Comparison of ENCODE assay signal across 20 mouse cellular contexts in the genomic region with DNA sequence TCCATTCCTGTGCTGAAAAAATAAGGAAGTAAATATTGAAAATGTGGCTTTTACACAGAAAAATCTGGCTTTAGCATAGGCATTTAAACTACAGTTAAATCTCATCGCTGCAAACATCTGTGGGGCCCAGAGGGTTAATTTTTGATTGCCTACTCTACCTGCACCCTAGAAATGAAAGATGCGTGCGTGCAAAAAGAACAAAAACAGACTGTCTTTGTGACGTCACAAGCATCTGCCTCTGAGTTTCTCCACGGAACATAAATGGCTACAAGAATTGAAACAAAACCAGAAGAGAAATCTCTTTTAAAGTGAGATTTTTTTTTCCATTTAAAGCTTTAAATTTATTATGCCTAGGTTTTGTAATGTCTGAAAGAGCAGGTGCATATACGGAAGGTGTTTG.
A peak's percentile ranks its signal among the peaks of the same experiment; 100 is the strongest.
DNase-seq lines count a peak whose midpoint lies in the region; ATAC-seq and TF ChIP-seq lines count a peak whose summit lies in the region.
"Had no signal": no experiment of that assay in that cellular context is flagged by ENCODE, and none has a peak within 500 bp of the region (broad histone marks: within the 10 kb centered on the region; RNA-seq: fewer than 3 reads in every experiment).

No protein-coding gene starts in this region.

- H3K9ac ChIP-seq in hindbrain, embryonic 14.5 days, result no peak overlapping the region
- no peak overlapping the region for H3K9ac ChIP-seq in midbrain, embryonic 14.5 days (replicated peaks; ENCODE audit: low read length)
- no peak overlapping the region for H3K9ac ChIP-seq in midbrain, embryonic 11.5 days (ENCODE audit: low read length)
- H3K9ac ChIP-seq in neural tube, embryonic 15.5 days (replicated peaks), result no peak overlapping the region
- H3K9ac ChIP-seq: embryonic facial prominence, embryonic 12.5 days; liver, postnatal 0 days; neural tube, embryonic 12.5 days had no signal

- no peak overlapping the region for H3K27ac ChIP-seq in hindbrain, embryonic 14.5 days
- no peak overlapping the region for H3K27ac ChIP-seq in hindbrain, embryonic 10.5 days
- H3K27ac ChIP-seq in midbrain, embryonic 14.5 days (replicated peaks; ENCODE audit: low read depth, low read length), result no peak overlapping the region
- no peak overlapping the region for H3K27ac ChIP-seq in midbrain, embryonic 11.5 days (ENCODE audit: low read depth, low read length)
- H3K27ac ChIP-seq in neural tube, embryonic 15.5 days (replicated peaks), result peak overlapping the region; percentile 20; the same call in 1 of the 2 replicates
- H3K27ac ChIP-seq: embryonic facial prominence, embryonic 12.5 days; forebrain, embryonic 10.5 days; limb, embryonic 10.5 days; neural tube, embryonic 12.5 days; stomach, postnatal 0 days had no signal

- H3K27me3 ChIP-seq in hindbrain, embryonic 14.5 days (ENCODE audit: control insufficient read depth, insufficient read depth, low read length), result no peaks in the 10 kb centered on the region
- no peaks in the 10 kb centered on the region for H3K27me3 ChIP-seq in hindbrain, embryonic 10.5 days (ENCODE audit: insufficient read depth, poor library complexity, severe bottlenecking)
- H3K27me3 ChIP-seq in midbrain, embryonic 14.5 days (ENCODE audit: control insufficient read depth, insufficient read depth, low read length), result no peaks in the 10 kb centered on the region
- H3K27me3 ChIP-seq in midbrain, embryonic 11.5 days (ENCODE audit: control insufficient read depth, insufficient read depth, low read length), result no peaks in the 10 kb centered on the region
- no peaks in the 10 kb centered on the region for H3K27me3 ChIP-seq in neural tube, embryonic 15.5 days (replicated peaks)
- H3K27me3 ChIP-seq: embryonic facial prominence, embryonic 12.5 days; neural tube, embryonic 12.5 days had no signal

- no peak for TF ChIP-seq POLR2A in brain, embryonic 14.5 days (IDR thresholded peaks at IDR 0.05; ENCODE audit: borderline replicate concordance, extremely low read depth, insufficient read depth, insufficient read length, poor library complexity, severe bottlenecking)

- WGBS in hindbrain, embryonic 14.5 days, result 55% methylated on average over 6 of the region's 6 CpGs
- WGBS in hindbrain, embryonic 10.5 days, result 74% methylated on average over 6 of the region's 6 CpGs
- 54% methylated on average over 6 of the region's 6 CpGs for WGBS in midbrain, embryonic 14.5 days
- 85% methylated on average over 6 of the region's 6 CpGs for WGBS in midbrain, embryonic 11.5 days
- 29% methylated on average over 6 of the region's 6 CpGs for WGBS in neural tube, embryonic 15.5 days

- H3K4me3 ChIP-seq in hindbrain, embryonic 14.5 days (replicated peaks; ENCODE audit: low read length), result no peak overlapping the region
- no peak overlapping the region for H3K4me3 ChIP-seq in hindbrain, embryonic 10.5 days
- no peak overlapping the region for H3K4me3 ChIP-seq in midbrain, embryonic 14.5 days (replicated peaks; ENCODE audit: low read depth, low read length)
- no peak overlapping the region for H3K4me3 ChIP-seq in midbrain, embryonic 11.5 days (ENCODE audit: low read depth, low read length)
- H3K4me3 ChIP-seq in neural tube, embryonic 15.5 days (replicated peaks), result no peak overlapping the region
- H3K4me3 ChIP-seq: embryonic facial prominence, embryonic 12.5 days; forebrain, embryonic 10.5 days; limb, embryonic 10.5 days; neural tube, embryonic 12.5 days had no signal

- H3K4me2 ChIP-seq in hindbrain, embryonic 14.5 days (replicated peaks), result 0 out of 2 replicates have a peak overlapping the region, but pooled peaks have one; percentile 27
- no peak overlapping the region for H3K4me2 ChIP-seq in midbrain, embryonic 14.5 days (ENCODE audit: low read length)
- no peak overlapping the region for H3K4me2 ChIP-seq in midbrain, embryonic 11.5 days
- peak overlapping the region; percentile 38 for H3K4me2 ChIP-seq in neural tube, embryonic 15.5 days
- H3K4me2 ChIP-seq: embryonic facial prominence, embryonic 12.5 days; neural tube, embryonic 12.5 days had no signal

- no peaks in the 10 kb centered on the region for H3K9me3 ChIP-seq in hindbrain, embryonic 14.5 days (ENCODE audit: control insufficient read depth, low read length)
- no peaks in the 10 kb centered on the region for H3K9me3 ChIP-seq in hindbrain, embryonic 10.5 days
- no peaks in the 10 kb centered on the region for H3K9me3 ChIP-seq in midbrain, embryonic 14.5 days (ENCODE audit: control insufficient read depth, low read length)
- H3K9me3 ChIP-seq in midbrain, embryonic 11.5 days (ENCODE audit: control insufficient read depth, low read length), result no peaks in the 10 kb centered on the region
- no peaks in the 10 kb centered on the region for H3K9me3 ChIP-seq in neural tube, embryonic 15.5 days (replicated peaks)
- H3K9me3 ChIP-seq: embryonic facial prominence, embryonic 12.5 days; forebrain, embryonic 10.5 days; limb, embryonic 10.5 days; neural tube, embryonic 12.5 days had no signal

- 0 out of 2 replicates have a peak, but pooled peaks cover 6% of the 10 kb centered on the region for H3K4me1 ChIP-seq in hindbrain, embryonic 14.5 days (replicated peaks; ENCODE audit: control insufficient read depth, insufficient read depth, low read length)
- H3K4me1 ChIP-seq in hindbrain, embryonic 10.5 days (replicated peaks), result no peaks in the 10 kb centered on the region
- H3K4me1 ChIP-seq in midbrain, embryonic 14.5 days (ENCODE audit: control insufficient read depth, insufficient read depth, low read length), result no peaks in the 10 kb centered on the region
- H3K4me1 ChIP-seq in midbrain, embryonic 11.5 days (ENCODE audit: control insufficient read depth, insufficient read depth, low read length), result no peaks in the 10 kb centered on the region
- H3K4me1 ChIP-seq in neural tube, embryonic 15.5 days, result peaks cover 4% of the 10 kb centered on the region; the same call in 1 of the 2 replicates
- H3K4me1 ChIP-seq: embryonic facial prominence, embryonic 12.5 days; forebrain, embryonic 10.5 days; limb, embryonic 10.5 days; neural tube, embryonic 12.5 days had no signal

- no peak for TF ChIP-seq CTCF in brain, embryonic 14.5 days (IDR thresholded peaks at IDR 0.05; ENCODE audit: borderline replicate concordance, extremely low read depth, insufficient read depth, insufficient read length)

- DNase-seq in hindbrain, embryonic 14.5 days (ENCODE audit: low spot score), result peak; percentile 42
- DNase-seq in hindbrain, embryonic 10.5 days (ENCODE audit: low spot score), result no peak
- DNase-seq in midbrain, embryonic 14.5 days, result peak; percentile 68
- no peak for DNase-seq in midbrain, embryonic 11.5 days (ENCODE audit: low spot score, missing footprints)
- peak; percentile 66 for DNase-seq in brain, embryonic 14.5 days (ENCODE audit: low read depth)
- DNase-seq: adrenal gland, adult 2 months; cerebellum, adult 9-11 months; kidney, adult 18-20 months; kidney, postnatal 10 days; layer of hippocampus, postnatal 36 days; liver, postnatal 0 days; lung, postnatal 10 days; right cerebral cortex, postnatal 14 days had no signal

- H3K36me3 ChIP-seq in hindbrain, embryonic 14.5 days (replicated peaks; ENCODE audit: control insufficient read depth, insufficient read depth), result no peaks in the 10 kb centered on the region
- H3K36me3 ChIP-seq in hindbrain, embryonic 10.5 days, result no peaks in the 10 kb centered on the region
- no peaks in the 10 kb centered on the region for H3K36me3 ChIP-seq in midbrain, embryonic 14.5 days (ENCODE audit: control insufficient read depth, insufficient read depth, low read length)
- H3K36me3 ChIP-seq in midbrain, embryonic 11.5 days (ENCODE audit: control insufficient read depth, insufficient read depth, low read length), result no peaks in the 10 kb centered on the region
- no peaks in the 10 kb centered on the region for H3K36me3 ChIP-seq in neural tube, embryonic 15.5 days
- H3K36me3 ChIP-seq: embryonic facial prominence, embryonic 12.5 days; forebrain, embryonic 10.5 days; limb, embryonic 10.5 days; neural tube, embryonic 12.5 days had no signal

- no peak for ATAC-seq in hindbrain, embryonic 14.5 days (ENCODE audit: low FRiP score)
- ATAC-seq in midbrain, embryonic 14.5 days (ENCODE audit: low FRiP score, low TSS enrichment), result no peak
- no peak for ATAC-seq in midbrain, embryonic 11.5 days (ENCODE audit: low FRiP score)
- 0 out of 2 replicates have a peak, but pooled peaks have one; percentile 60 for ATAC-seq in neural tube, embryonic 15.5 days (ENCODE audit: low FRiP score)
- ATAC-seq in erythroblast, adult 5-6 weeks (replicated peaks; ENCODE audit: low FRiP score, poor library complexity, severe bottlenecking), result no peak
- ATAC-seq: liver, postnatal 0 days had no signal

Comparison
In these comparisons a context has a peak if more than half of its experiments do, and no peak if none do; other contexts are left out.
1. DNase-seq: peak in hindbrain, embryonic 14.5 days (single experiment), midbrain, embryonic 14.5 days (single experiment) and brain, embryonic 14.5 days (single experiment); none in hindbrain, embryonic 10.5 days (single experiment) and midbrain, embryonic 11.5 days (single experiment).
2. H3K4me2 ChIP-seq: peak in hindbrain, embryonic 14.5 days (single experiment) and neural tube, embryonic 15.5 days (single experiment); none in midbrain, embryonic 14.5 days (single experiment) and midbrain, embryonic 11.5 days (single experiment).